Mouse (Mus musculus) brain, adult 2 months (tissue): ENCODE data around the gene Ltbp2.

Experiments used
- DNase-seq: peaks from one replicate; pipeline ENCODE4 v3.0.0; 2011; ENCODE audit warnings: low read depth, low spot score

The Ltbp2 gene

GRCm38 (mm10) chr12:84839965-84840364 lies 36.4 kb downstream of the Ltbp2 start:
- no peak for DNase-seq

DNA sequence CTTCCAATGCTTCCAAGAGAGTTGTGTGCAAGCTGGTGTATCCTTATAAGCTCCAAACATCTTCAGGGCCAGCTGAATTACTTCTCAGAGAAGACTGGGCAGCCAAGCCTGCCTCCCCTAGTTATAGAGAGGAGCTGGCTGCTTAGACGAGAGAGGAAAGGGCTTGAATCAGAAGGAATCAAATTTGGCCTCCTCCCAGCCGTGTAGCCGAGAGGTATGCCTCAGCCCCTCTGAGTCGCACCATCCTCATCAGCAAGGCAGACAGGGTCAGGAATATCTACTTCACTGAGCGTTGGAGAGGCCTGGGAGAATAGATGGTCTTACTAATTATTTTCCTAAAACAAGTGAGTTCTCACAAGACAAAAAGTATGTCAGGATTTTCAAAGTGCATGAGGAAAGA lies 40.7 kb downstream of the Ltbp2 start:
- no peak for DNase-seq

GRCm38 (mm10) chr12:84834773-84835172 lies 41.6 kb downstream of the Ltbp2 start:
- DNase-seq, result no peak

- DNase-seq, result no peak
These were observed 44.7 kb downstream of the Ltbp2 start for GRCm38 (mm10) chr12:84831648-84832047.

DNA sequence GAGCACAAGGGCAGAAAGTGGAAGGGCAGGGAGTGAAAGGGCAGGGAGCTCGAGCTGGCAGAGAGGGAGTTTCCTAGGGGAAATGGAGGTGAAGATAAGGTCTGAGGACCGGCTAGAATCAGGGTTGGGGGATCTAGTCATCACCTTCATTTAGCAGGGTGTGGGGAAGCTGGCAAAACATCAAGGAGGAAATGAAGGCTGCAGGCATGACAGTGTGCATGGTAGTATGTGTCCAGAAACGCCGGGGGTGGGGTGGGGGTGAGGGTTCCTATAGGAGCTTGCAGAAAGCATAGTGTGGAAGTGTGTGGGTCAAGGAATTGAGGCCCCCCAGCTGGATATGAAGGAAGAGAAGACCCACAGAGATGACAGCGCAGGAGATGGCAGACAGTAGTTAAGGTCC lies 45.2 kb downstream of the Ltbp2 start:
- no peak for DNase-seq

GRCm38 (mm10) chr12:84830438-84830837 lies 45.9 kb downstream of the Ltbp2 start:
- no peak for DNase-seq

DNA sequence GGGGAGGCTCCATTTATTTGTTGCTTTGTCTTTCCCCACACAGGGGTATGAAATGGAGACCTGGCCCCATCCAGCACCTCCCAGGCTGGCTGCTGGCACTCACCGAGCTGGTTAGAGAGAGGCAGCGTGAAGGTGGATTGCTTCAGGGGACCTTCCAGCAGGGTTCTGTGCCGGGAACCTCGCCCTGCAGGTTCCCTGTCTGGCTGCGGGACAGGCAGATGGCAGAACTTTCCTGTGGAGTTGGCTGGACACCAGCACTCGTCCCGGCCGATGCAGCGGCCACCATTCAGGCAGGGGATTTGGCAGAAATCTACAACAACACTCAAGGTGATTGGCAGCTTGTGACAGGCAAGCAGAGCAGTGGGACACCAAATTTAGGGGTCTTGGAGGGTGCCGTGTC lies 46.4 kb downstream of the Ltbp2 start:
- DNase-seq, result peak; percentile 73

GRCm38 (mm10) chr12:84829109-84829724 lies 47.1 kb downstream of the Ltbp2 start:
- no peak for DNase-seq

DNA sequence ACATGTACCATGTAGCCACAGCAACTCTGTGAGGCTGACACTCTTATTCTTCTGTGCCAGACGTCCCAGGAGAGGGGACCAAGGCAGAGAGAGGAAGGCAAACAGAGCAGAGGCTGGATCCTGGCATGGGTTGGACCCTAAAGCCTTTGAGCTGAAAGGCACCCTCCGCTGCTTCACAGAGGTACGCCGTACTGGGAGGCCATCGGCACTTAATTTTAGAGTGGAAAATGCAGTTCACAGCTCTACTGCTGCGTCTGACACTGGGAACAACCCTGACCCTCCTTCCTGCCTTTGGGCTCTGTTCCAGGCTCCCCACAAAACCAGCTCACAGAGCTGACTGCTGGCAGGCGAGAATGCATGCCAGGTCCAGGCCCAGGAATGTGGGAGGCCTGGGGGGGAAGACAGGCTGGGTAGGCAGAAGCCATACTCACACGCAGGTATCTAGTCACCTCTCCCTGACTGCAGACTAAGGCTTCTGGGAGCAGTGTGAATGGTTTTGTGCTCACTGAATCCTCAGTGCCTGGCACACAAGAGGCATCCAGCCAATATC lies 48.9 kb downstream of the Ltbp2 start:
- DNase-seq, result peak; percentile 63

DNA sequence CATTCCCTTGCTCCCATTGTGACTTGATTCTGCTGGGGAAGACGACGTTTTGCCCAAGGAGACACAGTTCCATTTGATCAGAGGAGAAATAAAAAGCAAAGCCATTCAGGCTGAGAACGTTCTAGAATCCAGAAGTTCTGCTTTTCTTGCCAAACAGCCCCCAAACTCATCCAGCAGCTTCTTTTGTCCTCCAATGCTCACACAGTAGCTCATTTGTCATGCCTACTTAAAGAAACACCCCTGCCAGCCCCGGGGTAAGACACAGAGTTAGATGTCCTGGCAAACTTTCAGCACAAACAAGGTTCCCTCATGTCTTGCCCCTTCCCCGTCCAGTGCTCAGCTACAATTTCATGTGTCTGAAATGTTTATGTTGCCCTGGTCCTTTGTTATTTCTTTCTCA lies 52.1 kb downstream of the Ltbp2 start:
- no peak for DNase-seq

GRCm38 (mm10) chr12:84823601-84824000 lies 52.7 kb downstream of the Ltbp2 start:
- DNase-seq, result no peak

DNA sequence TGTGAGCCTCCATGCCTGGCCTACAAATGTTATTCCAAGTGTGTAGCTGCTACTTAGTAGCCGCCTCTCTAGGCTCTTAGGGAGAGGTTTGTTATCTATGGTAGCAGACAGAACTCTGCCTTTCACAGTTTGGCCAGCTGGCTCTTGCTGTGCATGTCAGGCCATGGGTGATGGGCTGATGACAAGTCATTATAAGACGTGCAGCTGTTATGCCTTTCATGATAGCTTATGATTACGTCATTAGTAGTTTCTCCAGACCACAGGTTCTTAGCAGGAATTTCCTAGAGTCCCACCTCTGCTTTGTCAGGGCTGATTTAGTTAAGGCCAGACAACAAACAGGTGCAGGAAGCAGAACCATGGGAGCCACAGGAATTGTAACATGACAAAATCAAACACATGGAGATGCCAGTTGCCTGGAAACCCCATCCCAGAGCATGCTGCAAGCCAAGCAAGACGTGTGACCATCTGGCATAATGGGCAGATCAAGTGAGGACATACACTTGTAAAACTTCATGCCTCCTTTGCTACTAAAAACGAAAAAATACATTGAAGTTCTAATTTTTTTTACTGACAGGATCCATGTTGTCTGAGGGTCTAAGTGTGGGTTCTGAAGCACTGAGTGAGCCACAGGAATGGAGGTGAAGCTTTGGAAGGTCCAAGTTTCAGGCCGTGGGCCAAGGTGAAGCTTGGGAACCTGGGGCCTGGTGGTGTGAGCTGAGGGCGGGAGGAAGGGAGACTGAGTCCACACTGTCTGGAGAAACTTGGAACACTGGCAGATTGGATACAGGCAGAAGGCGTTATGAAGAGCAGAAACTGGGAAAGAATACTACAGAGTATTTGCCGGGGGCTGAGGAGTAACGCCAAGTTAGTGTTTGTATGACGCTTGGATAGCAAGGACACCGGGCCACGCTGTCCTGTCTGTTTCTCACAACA lies 56.8 kb downstream of the Ltbp2 start:
- peak; percentile 91 for DNase-seq

- DNase-seq, result no peak
These were observed 57.8 kb downstream of the Ltbp2 start for GRCm38 (mm10) chr12:84818496-84818895.

DNA sequence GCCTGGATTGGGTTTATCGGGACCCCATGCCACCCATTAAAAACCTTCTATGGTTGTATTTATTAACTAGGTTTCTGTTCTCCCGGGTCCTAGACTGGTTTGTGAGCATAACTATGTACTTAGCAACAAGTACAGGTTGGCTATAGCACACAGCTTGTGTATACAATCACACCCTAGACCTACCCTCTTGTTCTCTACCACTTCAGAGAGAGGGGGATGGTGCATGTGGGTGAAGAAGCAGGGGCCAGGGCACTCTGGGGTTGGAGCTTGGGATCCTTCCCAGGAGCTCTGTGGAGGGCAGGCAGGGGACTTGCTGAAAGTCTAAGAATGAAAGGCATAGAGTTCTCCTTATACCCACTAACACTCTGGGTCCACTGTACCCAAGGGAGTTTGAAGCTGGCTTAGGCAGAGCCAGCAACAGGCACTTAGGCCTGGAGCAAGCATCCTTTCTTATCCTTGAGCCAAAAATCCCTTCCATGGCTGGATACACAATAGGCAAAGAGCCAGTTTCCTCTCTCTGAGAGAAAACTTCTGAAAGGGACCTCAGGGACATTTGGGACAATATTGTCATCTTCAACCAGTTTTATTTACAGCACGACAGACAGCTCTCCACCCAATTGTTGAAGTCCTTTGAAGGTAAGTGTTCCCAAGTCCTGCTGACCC lies 61.5 kb downstream of the Ltbp2 start:
- DNase-seq, result no peak

- no peak for DNase-seq
These were observed 62.6 kb downstream of the Ltbp2 start for GRCm38 (mm10) chr12:84813773-84814172.

DNA sequence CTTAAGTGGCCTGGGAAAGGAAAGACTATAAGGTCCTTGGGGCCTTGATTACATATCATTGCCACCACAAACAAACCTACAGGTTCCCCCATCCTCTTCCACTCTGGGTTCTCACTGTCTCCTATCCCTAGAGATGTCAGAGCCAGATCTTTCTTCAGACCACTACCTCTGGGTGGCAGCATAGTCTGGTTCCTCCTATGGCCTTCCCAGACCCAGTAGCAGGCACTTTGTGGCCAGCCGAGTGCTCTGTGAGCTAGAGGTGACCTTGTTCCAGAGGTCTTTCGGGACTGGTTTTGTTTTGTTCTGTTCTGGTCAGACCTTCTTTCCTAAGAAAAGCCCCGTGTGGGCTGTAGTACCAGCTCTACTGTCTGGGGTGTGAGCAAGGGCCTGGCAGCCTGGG lies 64.3 kb downstream of the Ltbp2 start:
- DNase-seq, result peak; percentile 48

DNA sequence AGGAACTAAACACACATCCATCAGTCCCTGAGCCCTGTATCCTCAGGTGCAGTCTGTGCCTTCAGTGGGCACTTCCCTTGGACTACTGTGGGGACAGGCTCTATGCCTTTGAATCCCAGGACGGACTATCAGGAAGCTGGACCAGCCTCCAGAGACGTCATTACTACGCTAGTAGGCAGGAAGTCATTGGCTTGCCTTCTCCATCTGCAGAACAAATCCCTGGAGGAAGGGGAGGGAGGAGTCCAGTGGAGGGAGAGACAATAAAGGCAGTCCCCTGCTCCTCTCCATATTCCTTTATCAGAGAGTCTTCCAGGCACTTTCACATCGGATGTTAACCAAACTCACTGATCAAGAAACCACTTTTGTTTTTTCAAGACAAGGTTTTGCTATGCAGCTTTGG lies 64.8 kb downstream of the Ltbp2 start:
- DNase-seq, result no peak

GRCm38 (mm10) chr12:84810810-84811209 lies 65.5 kb downstream of the Ltbp2 start:
- no peak for DNase-seq

GRCm38 (mm10) chr12:84809033-84809432 lies 67.3 kb downstream of the Ltbp2 start:
- DNase-seq, result no peak

GRCm38 (mm10) chr12:84807351-84807750 lies 69.0 kb downstream of the Ltbp2 start:
- DNase-seq, result peak; percentile 96

DNA sequence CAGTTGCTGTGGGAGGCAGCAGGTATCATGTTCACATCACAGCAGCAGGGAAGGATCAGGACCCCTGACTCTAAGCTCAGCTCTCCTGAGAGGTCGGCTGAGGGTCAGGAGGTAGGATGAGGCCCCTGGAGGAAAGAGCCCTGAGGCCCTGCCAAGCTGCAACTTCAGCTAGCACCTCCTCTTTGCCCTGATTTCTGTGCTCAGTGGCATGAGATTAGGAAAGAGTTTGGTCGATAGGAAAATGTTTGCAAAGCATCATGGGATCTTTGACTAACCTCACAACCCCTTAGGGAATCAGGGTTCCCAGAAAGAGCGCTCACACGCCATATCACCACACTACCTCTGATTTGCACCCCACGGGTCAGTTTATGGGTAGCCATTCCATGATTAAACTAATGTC lies 69.6 kb downstream of the Ltbp2 start:
- no peak for DNase-seq

DNA sequence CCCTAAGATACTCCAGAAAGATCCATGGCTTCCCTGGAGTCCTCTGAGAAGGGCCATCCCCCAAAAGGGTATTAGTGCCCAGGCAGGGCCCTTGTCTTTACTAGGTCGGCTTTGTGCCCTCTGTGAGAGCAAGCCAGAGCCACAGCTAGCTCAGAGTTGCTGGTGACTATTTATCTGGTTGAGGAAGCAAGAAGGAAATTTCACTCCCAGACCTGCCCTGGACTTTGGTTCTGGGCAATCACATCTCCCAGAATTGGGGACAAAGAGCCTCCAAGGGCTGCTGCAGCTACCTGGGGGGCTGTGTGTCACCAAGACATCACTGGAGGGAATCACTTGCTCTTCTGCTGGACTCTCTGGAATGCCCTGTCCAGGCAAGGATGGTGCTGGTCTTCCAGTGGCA lies 70.3 kb downstream of the Ltbp2 start:
- no peak for DNase-seq
